Mouse (Mus musculus): Measurements from ENCODE around the gene Apol7b. TPM values are rescaled to one million over a fixed set of nuclear protein-coding genes. Genes with fewer than 3 reads are reported as not detected.
"Not testable (repeated sequence)": the region's sequence is repeated elsewhere in the genome, so short reads cannot be mapped to it uniquely, and the experiment has no call there.

Apol7b gene
- polyA plus RNA-seq (2015; fragmentation: Nextera tagmentation; extraction: Ambion mirVana): not detected in 2 replicates

- H3K9ac ChIP-seq (ENCODE audit: low read depth, low read length); ATAC-seq (replicated peaks; ENCODE audit: low FRiP score, low read depth); H3K9me3 ChIP-seq (replicated peaks; ENCODE audit: low read length); H3K27me3 ChIP-seq (ENCODE audit: insufficient read depth, low read length); H3K36me3 ChIP-seq (ENCODE audit: insufficient read depth, low read length); DNase-seq (ENCODE audit: low spot score); H3K4me1 ChIP-seq (replicated peaks; ENCODE audit: insufficient read depth, low read length); H3K4me3 ChIP-seq (replicated peaks; ENCODE audit: low read depth, low read length); H3K4me2 ChIP-seq (ENCODE audit: low read length); H3K27ac ChIP-seq: not testable (repeated sequence)
- 97% methylated on average over 2 of the region's 2 CpGs for WGBS
These were observed at the start of gene Apol7b for GRCm38 (mm10) chr15:77447392-77447791. Apol7b (minus strand) TSS chr15:77447492.

GRCm38 (mm10) chr15:77494694-77495093 is 47.4 kb upstream of the Apol7b start:
- H3K9ac ChIP-seq (ENCODE audit: low read depth, low read length): not testable (repeated sequence)

GRCm38 (mm10) chr15:77493181-77493580 is 45.9 kb upstream of the Apol7b start:
- not testable (repeated sequence) for H3K36me3 ChIP-seq (ENCODE audit: insufficient read depth, low read length); DNase-seq (ENCODE audit: low spot score); H3K27me3 ChIP-seq (ENCODE audit: insufficient read depth, low read length); H3K4me3 ChIP-seq (replicated peaks; ENCODE audit: low read depth, low read length); H3K4me1 ChIP-seq (replicated peaks; ENCODE audit: insufficient read depth, low read length); ATAC-seq (replicated peaks; ENCODE audit: low FRiP score, low read depth); H3K4me2 ChIP-seq (ENCODE audit: low read length); H3K9ac ChIP-seq (ENCODE audit: low read depth, low read length); H3K27ac ChIP-seq; H3K9me3 ChIP-seq (replicated peaks; ENCODE audit: low read length)
- WGBS: no CpG with 5 or more reads among the region's 1 CpGs

More at GRCm38 (mm10) chr15:77494694-77495093, 47.4 kb upstream of the Apol7b start:
- H3K27me3 ChIP-seq (ENCODE audit: insufficient read depth, low read length); H3K36me3 ChIP-seq (ENCODE audit: insufficient read depth, low read length); H3K4me2 ChIP-seq (ENCODE audit: low read length); H3K9me3 ChIP-seq (replicated peaks; ENCODE audit: low read length); ATAC-seq (replicated peaks; ENCODE audit: low FRiP score, low read depth); DNase-seq (ENCODE audit: low spot score); H3K4me1 ChIP-seq (replicated peaks; ENCODE audit: insufficient read depth, low read length); H3K27ac ChIP-seq; H3K4me3 ChIP-seq (replicated peaks; ENCODE audit: low read depth, low read length): not testable (repeated sequence)
- 54% methylated on average over 1 of the region's 1 CpGs for WGBS

- no peaks in the 10 kb centered on the region for H3K36me3 ChIP-seq (ENCODE audit: insufficient read depth, low read length)
- H3K9ac ChIP-seq (ENCODE audit: low read depth, low read length): no peak overlapping the region
- H3K4me2 ChIP-seq (ENCODE audit: low read length): no peak overlapping the region
- no peak overlapping the region for H3K27ac ChIP-seq
- H3K27me3 ChIP-seq (ENCODE audit: insufficient read depth, low read length): no peaks in the 10 kb centered on the region
- 78% methylated on average over 4 of the region's 4 CpGs for WGBS
- H3K4me3 ChIP-seq (replicated peaks; ENCODE audit: low read depth, low read length): no peak overlapping the region
- H3K9me3 ChIP-seq (replicated peaks; ENCODE audit: low read length): no peaks in the 10 kb centered on the region
- peak; percentile 2 for DNase-seq (ENCODE audit: low spot score)
- TF ChIP-seq CTCF (IDR thresholded peaks at IDR 0.05; ENCODE audit: low read depth): no peak
- no peaks in the 10 kb centered on the region for H3K4me1 ChIP-seq (replicated peaks; ENCODE audit: insufficient read depth, low read length)
- 0 out of 2 replicates have a peak, but pooled peaks have one; percentile 40 for ATAC-seq (replicated peaks; ENCODE audit: low FRiP score, low read depth)
These were observed 35.0 kb upstream of the Apol7b start for GRCm38 (mm10) chr15:77482140-77482794.

GRCm38 (mm10) chr15:77476693-77477092 is 29.4 kb upstream of the Apol7b start, which contains the start of gene Apol10a:
Apol10a (plus strand) TSS chr15:77477047.
- not testable (repeated sequence) for H3K4me1 ChIP-seq (replicated peaks; ENCODE audit: insufficient read depth, low read length); H3K4me3 ChIP-seq (replicated peaks; ENCODE audit: low read depth, low read length); H3K27me3 ChIP-seq (ENCODE audit: insufficient read depth, low read length); H3K4me2 ChIP-seq (ENCODE audit: low read length); H3K27ac ChIP-seq; H3K9ac ChIP-seq (ENCODE audit: low read depth, low read length); H3K9me3 ChIP-seq (replicated peaks; ENCODE audit: low read length); ATAC-seq (replicated peaks; ENCODE audit: low FRiP score, low read depth); DNase-seq (ENCODE audit: low spot score); H3K36me3 ChIP-seq (ENCODE audit: insufficient read depth, low read length)
- 84% methylated on average over 2 of the region's 2 CpGs for WGBS

GRCm38 (mm10) chr15:77474699-77475390 is 27.6 kb upstream of the Apol7b start:
- 26% methylated on average over 7 of the region's 7 CpGs for WGBS
- not testable (repeated sequence) for ATAC-seq (replicated peaks; ENCODE audit: low FRiP score, low read depth)

More at GRCm38 (mm10) chr15:77474699-77475390, 27.6 kb upstream of the Apol7b start:
- H3K9ac ChIP-seq (ENCODE audit: low read depth, low read length); DNase-seq (ENCODE audit: low spot score); H3K36me3 ChIP-seq (ENCODE audit: insufficient read depth, low read length); H3K9me3 ChIP-seq (replicated peaks; ENCODE audit: low read length); H3K4me3 ChIP-seq (replicated peaks; ENCODE audit: low read depth, low read length); H3K4me1 ChIP-seq (replicated peaks; ENCODE audit: insufficient read depth, low read length); H3K4me2 ChIP-seq (ENCODE audit: low read length); H3K27me3 ChIP-seq (ENCODE audit: insufficient read depth, low read length); H3K27ac ChIP-seq: not testable (repeated sequence)

Measured in kidney, postnatal 0 days (tissue).